Mouse (Mus musculus): Measurements from ENCODE around the gene Specc1l.
"Not testable (repeated sequence)": the region's sequence is repeated elsewhere in the genome, so short reads cannot be mapped to it uniquely, and the experiment has no call there.

Specc1l gene

DNA sequence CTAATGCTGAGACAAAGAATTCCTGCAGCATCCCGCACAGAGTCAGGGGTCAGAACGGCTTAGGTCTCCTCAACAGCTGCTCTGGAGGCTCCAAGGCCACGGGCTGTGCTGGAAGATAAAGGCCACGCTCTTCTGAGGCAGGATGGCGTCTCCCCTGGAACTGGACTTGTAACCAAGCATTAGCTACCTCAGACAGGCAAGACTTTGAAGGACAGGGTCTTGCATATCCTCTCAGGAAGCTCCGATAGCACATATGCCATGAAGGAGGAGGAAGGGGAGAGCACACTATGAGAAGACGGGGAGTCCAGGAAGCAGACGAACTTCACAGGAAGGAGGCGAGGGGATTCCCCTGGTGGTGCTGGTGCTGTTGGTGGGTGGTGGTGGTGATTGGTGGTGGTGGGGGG lies 142.0 kb downstream of the Specc1l start:
- not testable (repeated sequence) for DNase-seq (ENCODE audit: low spot score)

DNA sequence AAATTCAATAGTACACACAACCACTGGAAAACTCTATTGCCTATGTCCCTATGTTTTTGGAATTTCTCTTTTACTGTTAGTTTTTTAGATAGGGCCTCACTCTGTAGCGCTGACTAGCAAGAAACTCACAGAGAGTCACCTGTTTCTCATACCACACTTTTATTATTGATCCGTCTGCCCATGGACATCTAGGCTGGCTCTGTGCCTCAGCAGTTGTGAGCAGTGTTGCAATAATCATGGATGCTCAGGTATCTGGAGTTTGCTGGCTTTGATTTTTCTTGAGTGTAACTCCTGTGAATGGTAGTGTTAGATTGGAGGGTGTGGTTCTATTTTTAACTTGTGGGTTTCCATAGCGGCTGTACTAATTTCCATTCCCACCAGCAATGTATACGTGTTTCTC lies 143.5 kb downstream of the Specc1l start:
- no peak for DNase-seq (ENCODE audit: low spot score)

Data from testis, postnatal 14 days (tissue).